Mouse (Mus musculus) monocyte, adult 5-6 weeks (primary cell): ENCODE results near the gene Pex10. TPM values are rescaled to one million over a fixed set of nuclear protein-coding genes. Genes with fewer than 3 reads are reported as not detected.

Experiments used
- ATAC-seq: fragments of 153-309, 156-312 bp; replicated peaks from 2 replicates; pipeline ENCODE4 v1.8.0; 2017; ENCODE audit warnings: mild to moderate bottlenecking; ENCODE audit not compliant: low TSS enrichment, insufficient number of reproducible peaks, severe bottlenecking, poor library complexity, low FRiP score
- total RNA-seq: library from RNA; stranded (forward); fragments of 200-1000, 200-491, 200-594 nt; gene quantifications from 3 replicates; pipeline ENCODE4 v1.2.3, GENCODE M21; 2017

Gene Pex10
- total RNA-seq, 1 experiment from 2014 or later, result 1.6 TPM

DNA sequence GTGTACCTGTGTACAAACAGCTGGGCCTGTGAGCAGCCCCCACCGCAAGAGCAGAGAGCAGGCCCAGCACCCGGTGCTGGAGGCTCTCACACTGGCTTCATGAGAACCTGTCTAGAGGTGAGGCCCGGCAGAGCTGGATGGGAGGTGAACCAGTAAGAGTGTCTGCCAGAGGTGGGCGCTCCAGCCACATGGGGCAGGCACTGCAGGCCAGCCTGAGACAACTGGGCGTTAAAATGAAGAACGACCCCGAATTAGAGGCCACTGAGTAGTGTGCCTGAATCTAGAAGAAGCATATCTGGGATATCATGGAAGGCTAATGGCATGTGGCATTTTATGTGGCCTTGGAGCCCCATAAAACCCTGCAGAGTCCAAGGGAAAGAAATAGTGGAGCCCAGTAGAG, 53.2 kb downstream of the Pex10 start:
- no peak for ATAC-seq

DNA sequence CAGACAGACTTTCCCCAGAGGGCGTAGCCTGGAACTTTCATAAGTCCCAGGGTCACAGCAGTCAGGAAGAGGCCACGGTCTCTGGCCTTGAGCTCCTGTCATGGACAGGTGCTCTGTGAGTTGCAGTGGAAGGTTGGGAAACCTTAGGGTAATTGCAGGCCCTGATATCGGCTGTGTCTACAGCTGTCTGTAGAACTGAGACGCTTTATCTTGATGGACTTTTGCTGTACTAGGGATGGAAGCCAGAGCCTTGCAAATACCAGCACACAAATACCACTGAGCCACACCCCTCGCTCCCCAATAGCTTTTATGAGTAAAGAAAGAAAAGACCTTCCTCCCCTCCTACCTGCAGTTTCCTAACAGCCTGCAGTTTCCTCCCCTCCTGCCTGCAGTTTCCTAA, 53.8 kb downstream of the Pex10 start:
- no peak for ATAC-seq

GRCm38 (mm10) chr4:155121222-155121621, 54.4 kb downstream of the Pex10 start:
- no peak for ATAC-seq

Other genes starting within 250 kb of the Pex10 start
- gene Ttc34, start 229.6 kb upstream of the Pex10 start, total RNA-seq, result not detected in 3 replicates
- gene Mmel1, start 197.4 kb upstream of the Pex10 start, total RNA-seq, result 0.29 to 0.39 TPM in 2 of 3 replicates, not detected in the other
- gene Fam213b, start 167.9 kb upstream of the Pex10 start, total RNA-seq, result 3.1 to 3.5 TPM (median 3.3 TPM) in 3 replicates
- 20.8 to 45.5 TPM (median 29.3 TPM) in 3 replicates for gene Tnfrsf14, start 138.5 kb upstream of the Pex10 start, total RNA-seq
- not detected in 3 replicates for gene Hes5, start 106.1 kb upstream of the Pex10 start, total RNA-seq
- 26.6 to 36.7 TPM (median 30.2 TPM) in 3 replicates for gene Pank4, start 102.9 kb upstream of the Pex10 start, total RNA-seq
- not detected in 3 replicates for gene Plch2, start 10.2 kb upstream of the Pex10 start, total RNA-seq
- gene Rer1, start 19.4 kb downstream of the Pex10 start, total RNA-seq, result 111 to 130 TPM (median 118 TPM) in 3 replicates
- 0.97 TPM in 1 of 3 replicates, not detected in the others for gene Morn1, start 19.6 kb downstream of the Pex10 start, total RNA-seq
- gene Ski, start 155.6 kb downstream of the Pex10 start, total RNA-seq, result 13.5 to 26.2 TPM (median 17.7 TPM) in 3 replicates
- gene Faap20, start 182.8 kb downstream of the Pex10 start, total RNA-seq, result 15.4 to 17.5 TPM (median 17.0 TPM) in 3 replicates